Mouse (Mus musculus): Measurements from ENCODE around the gene Phospho2. TPM values are rescaled to one million over a fixed set of nuclear protein-coding genes. Genes with fewer than 3 reads are reported as not detected.

Gene Phospho2
- polyA plus RNA-seq, 1 experiment from 2014 or later: 35.7 TPM

- ATAC-seq: no peak
- Histone ChIP-seq H3K4me3 (replicated peaks; ENCODE audit: low read length) (no peak overlapping the region), H3K9ac (replicated peaks; ENCODE audit: low read depth, low read length) (no peak overlapping the region)
Observed at GRCm38 (mm10) chr2:69820201-69820600, 30.8 kb downstream of the Phospho2 start.

DNA sequence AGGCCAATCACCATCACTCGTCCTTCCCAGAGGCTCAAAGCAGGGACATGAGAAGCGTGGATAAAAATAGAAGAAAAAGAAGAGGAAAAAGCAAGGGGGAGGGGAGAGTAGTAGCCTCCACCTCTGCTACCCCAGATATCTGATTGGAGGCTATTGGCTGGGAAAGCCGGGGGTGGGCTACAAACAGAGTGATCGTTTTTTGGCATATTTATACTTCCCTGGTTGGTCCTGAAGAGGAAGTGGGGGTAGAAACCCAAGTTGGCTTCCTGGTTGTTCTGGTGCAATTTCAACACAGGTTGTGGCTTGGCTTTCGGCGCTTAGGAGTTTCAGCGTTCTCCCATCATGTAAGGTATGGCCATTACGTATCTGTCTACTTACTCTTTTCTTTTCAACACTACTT is 32.3 kb downstream of the Phospho2 start, which contains the start of gene Klhl23:
Gene Klhl23, plus strand, starts transcription at position 234 of the 400 bp plus-strand sequence.
- Histone ChIP-seq H3K36me3 (ENCODE audit: control insufficient read depth, insufficient read depth) (no peaks in the 10 kb centered on the region), H3K9me3 (ENCODE audit: control insufficient read depth, low read length) (no peaks in the 10 kb centered on the region), H3K27ac (ENCODE audit: low read length) (peak within 1 kb of the TSS; percentile 93), H3K27me3 (replicated peaks; ENCODE audit: control insufficient read depth, insufficient read depth, low read length) (no peaks in the 10 kb centered on the region), H3K4me2 (ENCODE audit: low read length) (peak within 1 kb of the TSS; percentile 64), H3K4me3 (replicated peaks; ENCODE audit: low read length) (peak within 1 kb of the TSS; percentile 81), H3K9ac (replicated peaks; ENCODE audit: low read depth, low read length) (peak within 1 kb of the TSS; percentile 96), H3K4me1 (replicated peaks; ENCODE audit: control insufficient read depth, insufficient read depth, low read length) (peaks cover 23% of the 10 kb centered on the region)
- WGBS: 31% methylated on average over 8 of the region's 8 CpGs
- ATAC-seq: no peak

More at GRCm38 (mm10) chr2:69820201-69820600, 30.8 kb downstream of the Phospho2 start:
- Histone ChIP-seq H3K27me3 (replicated peaks; ENCODE audit: control insufficient read depth, insufficient read depth, low read length) (no peaks in the 10 kb centered on the region), H3K9me3 (ENCODE audit: control insufficient read depth, low read length) (no peaks in the 10 kb centered on the region), H3K27ac (ENCODE audit: low read length) (no peak overlapping the region), H3K4me1 (replicated peaks; ENCODE audit: control insufficient read depth, insufficient read depth, low read length) (peaks cover 18% of the 10 kb centered on the region), H3K4me2 (ENCODE audit: low read length) (no peak overlapping the region), H3K36me3 (ENCODE audit: control insufficient read depth, insufficient read depth) (no peaks in the 10 kb centered on the region)
- WGBS: 73% methylated on average over 1 of the region's 1 CpGs

DNA sequence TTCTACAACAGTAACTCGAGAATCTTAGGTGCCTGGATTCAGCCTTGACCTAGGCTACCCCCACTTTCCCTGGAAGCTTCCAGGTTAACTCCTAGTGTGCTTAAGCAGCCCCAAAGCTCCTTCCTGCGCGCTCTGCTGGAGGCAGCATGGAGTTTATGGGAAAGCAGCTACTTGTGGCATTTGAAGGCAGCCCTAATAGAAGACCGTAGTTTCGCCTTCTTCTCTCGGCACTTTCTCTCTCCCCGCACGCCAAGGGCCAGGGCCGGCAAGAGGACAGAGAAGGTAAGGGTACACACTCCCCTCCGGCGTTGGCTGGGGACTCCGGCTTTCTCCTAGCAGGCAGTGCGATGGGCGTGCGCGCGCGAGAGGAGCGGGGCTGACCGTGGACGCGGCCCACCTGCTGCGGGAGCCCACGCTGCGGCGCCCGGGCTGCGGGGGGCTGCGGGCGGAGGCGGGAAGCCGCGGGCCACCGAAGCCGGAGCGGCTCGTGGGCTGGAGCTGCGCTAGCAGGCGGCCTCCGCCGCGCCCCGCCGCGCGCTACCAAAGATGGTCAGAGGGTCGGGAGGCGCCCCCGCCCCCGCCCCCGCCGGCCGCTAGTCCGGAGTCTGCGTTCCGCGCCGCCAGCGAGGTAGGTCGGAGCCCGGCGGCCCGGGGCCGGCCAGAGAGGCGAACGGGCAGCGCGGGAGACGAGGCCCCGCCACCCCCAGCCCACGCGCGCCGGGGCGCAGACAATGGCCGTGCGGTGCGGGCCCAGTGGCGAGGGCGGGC is 33.1 kb downstream of the Phospho2 start:
- under 1% methylated on average over 79 of the region's 80 CpGs for WGBS
- H3K4me3 ChIP-seq (replicated peaks; ENCODE audit: low read length): peak overlapping the region; percentile 81

GRCm38 (mm10) chr2:69823129-69823677 is 33.8 kb downstream of the Phospho2 start:
- no peaks in the 10 kb centered on the region for H3K27me3 ChIP-seq (replicated peaks; ENCODE audit: control insufficient read depth, insufficient read depth, low read length)
- no peaks in the 10 kb centered on the region for H3K9me3 ChIP-seq (ENCODE audit: control insufficient read depth, low read length)
- H3K36me3 ChIP-seq (ENCODE audit: control insufficient read depth, insufficient read depth): no peaks in the 10 kb centered on the region
- ATAC-seq: peak; percentile 90
- peak overlapping the region; percentile 64 for H3K4me2 ChIP-seq (ENCODE audit: low read length)
- H3K4me3 ChIP-seq (replicated peaks; ENCODE audit: low read length): peak overlapping the region; percentile 81
- WGBS: 1% methylated on average over 42 of the region's 45 CpGs
- peak overlapping the region; percentile 96 for H3K9ac ChIP-seq (replicated peaks; ENCODE audit: low read depth, low read length)
- H3K4me1 ChIP-seq (replicated peaks; ENCODE audit: control insufficient read depth, insufficient read depth, low read length): peaks cover 24% of the 10 kb centered on the region
- H3K27ac ChIP-seq (ENCODE audit: low read length): peak overlapping the region; percentile 93

More for the DNA sequence above, 33.1 kb downstream of the Phospho2 start:
- H3K36me3 ChIP-seq (ENCODE audit: control insufficient read depth, insufficient read depth): no peaks in the 10 kb centered on the region
- H3K27me3 ChIP-seq (replicated peaks; ENCODE audit: control insufficient read depth, insufficient read depth, low read length): no peaks in the 10 kb centered on the region
- peak overlapping the region; percentile 96 for H3K9ac ChIP-seq (replicated peaks; ENCODE audit: low read depth, low read length)
- peak overlapping the region; percentile 93 for H3K27ac ChIP-seq (ENCODE audit: low read length)
- H3K9me3 ChIP-seq (ENCODE audit: control insufficient read depth, low read length): no peaks in the 10 kb centered on the region
- ATAC-seq: peak; percentile 72
- H3K4me2 ChIP-seq (ENCODE audit: low read length): peak overlapping the region; percentile 64
- peaks cover 24% of the 10 kb centered on the region for H3K4me1 ChIP-seq (replicated peaks; ENCODE audit: control insufficient read depth, insufficient read depth, low read length)

DNA sequence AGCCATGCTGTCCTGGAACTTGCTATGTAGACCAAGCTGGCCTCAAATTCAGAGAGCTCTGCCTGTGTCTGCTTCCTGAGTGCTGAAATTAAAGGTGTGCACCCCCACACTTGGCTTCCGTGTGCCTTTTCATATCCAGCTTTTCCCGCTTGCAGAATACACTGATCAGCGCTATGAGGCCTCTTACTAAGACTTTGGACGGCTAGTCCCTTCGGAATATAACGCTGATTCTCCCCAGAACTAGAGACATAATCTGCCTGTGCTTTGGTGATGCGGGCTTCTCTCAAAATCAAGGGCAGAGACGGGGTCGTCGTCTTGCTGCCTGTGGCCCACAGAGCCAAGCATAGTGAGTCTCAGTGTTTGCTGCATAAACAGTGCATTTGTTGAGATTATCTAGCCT is 36.5 kb downstream of the Phospho2 start:
- Histone ChIP-seq H3K36me3 (ENCODE audit: control insufficient read depth, insufficient read depth) (peaks cover 6% of the 10 kb centered on the region), H3K4me1 (replicated peaks; ENCODE audit: control insufficient read depth, insufficient read depth, low read length) (peaks cover 24% of the 10 kb centered on the region), H3K4me3 (replicated peaks; ENCODE audit: low read length) (no peak overlapping the region), H3K9ac (replicated peaks; ENCODE audit: low read depth, low read length) (no peak overlapping the region), H3K4me2 (ENCODE audit: low read length) (no peak overlapping the region; the same call in 1 of the 2 replicates), H3K27ac (ENCODE audit: low read length) (no peak overlapping the region), H3K27me3 (replicated peaks; ENCODE audit: control insufficient read depth, insufficient read depth, low read length) (no peaks in the 10 kb centered on the region), H3K9me3 (ENCODE audit: control insufficient read depth, low read length) (no peaks in the 10 kb centered on the region)
- ATAC-seq: no peak
- 84% methylated on average over 10 of the region's 10 CpGs for WGBS

DNA sequence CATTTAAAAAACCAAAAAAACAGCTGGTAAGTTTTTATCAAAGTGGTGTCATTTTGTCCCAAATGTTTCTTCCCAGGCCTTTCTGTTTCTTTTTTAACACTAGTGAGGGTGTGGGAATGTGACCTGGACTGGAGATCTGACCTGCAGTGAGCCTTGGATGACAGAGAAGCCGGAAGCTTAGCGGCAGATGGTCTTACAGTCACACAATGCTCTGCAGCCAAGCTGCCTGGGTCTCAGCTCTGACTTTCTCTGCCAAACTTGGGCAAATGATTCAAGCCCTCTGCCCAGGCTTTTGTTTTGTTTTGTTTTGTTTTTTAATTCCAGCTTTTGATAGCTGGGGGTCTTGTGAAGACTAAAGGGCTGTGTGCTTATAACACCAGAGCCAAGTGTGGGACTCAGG is 37.0 kb downstream of the Phospho2 start:
- H3K4me2 ChIP-seq (ENCODE audit: low read length): no peak overlapping the region
- H3K27ac ChIP-seq (ENCODE audit: low read length): no peak overlapping the region
- WGBS: 69% methylated on average over 2 of the region's 2 CpGs
- H3K27me3 ChIP-seq (replicated peaks; ENCODE audit: control insufficient read depth, insufficient read depth, low read length): no peaks in the 10 kb centered on the region
- H3K9me3 ChIP-seq (ENCODE audit: control insufficient read depth, low read length): no peaks in the 10 kb centered on the region
- no peak overlapping the region for H3K4me3 ChIP-seq (replicated peaks; ENCODE audit: low read length)
- H3K36me3 ChIP-seq (ENCODE audit: control insufficient read depth, insufficient read depth): peaks cover 9% of the 10 kb centered on the region
- H3K4me1 ChIP-seq (replicated peaks; ENCODE audit: control insufficient read depth, insufficient read depth, low read length): peaks cover 24% of the 10 kb centered on the region
- no peak overlapping the region for H3K9ac ChIP-seq (replicated peaks; ENCODE audit: low read depth, low read length)
- ATAC-seq: no peak

- 51% methylated on average over 7 of the region's 7 CpGs for WGBS
- Histone ChIP-seq H3K27ac (ENCODE audit: low read length) (no peak overlapping the region), H3K27me3 (replicated peaks; ENCODE audit: control insufficient read depth, insufficient read depth, low read length) (no peaks in the 10 kb centered on the region), H3K9me3 (ENCODE audit: control insufficient read depth, low read length) (no peaks in the 10 kb centered on the region), H3K36me3 (ENCODE audit: control insufficient read depth, insufficient read depth) (peaks cover 11% of the 10 kb centered on the region), H3K4me2 (ENCODE audit: low read length) (no peak overlapping the region), H3K4me1 (replicated peaks; ENCODE audit: control insufficient read depth, insufficient read depth, low read length) (peaks cover 20% of the 10 kb centered on the region), H3K9ac (replicated peaks; ENCODE audit: low read depth, low read length) (no peak overlapping the region), H3K4me3 (replicated peaks; ENCODE audit: low read length) (no peak overlapping the region)
- ATAC-seq: no peak
Observed at GRCm38 (mm10) chr2:69828031-69828430, 38.6 kb downstream of the Phospho2 start.

- H3K9me3 ChIP-seq (ENCODE audit: control insufficient read depth, low read length): no peaks in the 10 kb centered on the region
- no peak overlapping the region for H3K4me3 ChIP-seq (replicated peaks; ENCODE audit: low read length)
- no peak overlapping the region for H3K27ac ChIP-seq (ENCODE audit: low read length)
- 99% methylated on average over 2 of the region's 2 CpGs for WGBS
- no peak overlapping the region for H3K9ac ChIP-seq (replicated peaks; ENCODE audit: low read depth, low read length)
- peaks cover 9% of the 10 kb centered on the region for H3K4me1 ChIP-seq (replicated peaks; ENCODE audit: control insufficient read depth, insufficient read depth, low read length)
- no peak for ATAC-seq
- H3K36me3 ChIP-seq (ENCODE audit: control insufficient read depth, insufficient read depth): peaks cover 16% of the 10 kb centered on the region
- H3K4me2 ChIP-seq (ENCODE audit: low read length): no peak overlapping the region
- H3K27me3 ChIP-seq (replicated peaks; ENCODE audit: control insufficient read depth, insufficient read depth, low read length): no peaks in the 10 kb centered on the region
Observed at GRCm38 (mm10) chr2:69829680-69830079, 40.3 kb downstream of the Phospho2 start.

GRCm38 (mm10) chr2:69830116-69830515 is 40.7 kb downstream of the Phospho2 start:
- no peak overlapping the region for H3K27ac ChIP-seq (ENCODE audit: low read length)
- no peak overlapping the region for H3K4me2 ChIP-seq (ENCODE audit: low read length)
- no peak overlapping the region for H3K4me3 ChIP-seq (replicated peaks; ENCODE audit: low read length)
- no peak overlapping the region for H3K9ac ChIP-seq (replicated peaks; ENCODE audit: low read depth, low read length)
- no peak for ATAC-seq
- no peaks in the 10 kb centered on the region for H3K9me3 ChIP-seq (ENCODE audit: control insufficient read depth, low read length)
- peaks cover 20% of the 10 kb centered on the region for H3K36me3 ChIP-seq (ENCODE audit: control insufficient read depth, insufficient read depth)
- WGBS: 93% methylated on average over 8 of the region's 8 CpGs
- peaks cover 7% of the 10 kb centered on the region for H3K4me1 ChIP-seq (replicated peaks; ENCODE audit: control insufficient read depth, insufficient read depth, low read length)
- H3K27me3 ChIP-seq (replicated peaks; ENCODE audit: control insufficient read depth, insufficient read depth, low read length): no peaks in the 10 kb centered on the region

Data from forebrain, embryonic 16.5 days (tissue).